Mouse (Mus musculus) adrenal gland, postnatal 10 days (tissue): Measurements from ENCODE around the gene Krt1. TPM values are rescaled to one million over a fixed set of nuclear protein-coding genes. Genes with fewer than 3 reads are reported as not detected.

Experiments
- DNase-seq: peaks from one replicate; pipeline ENCODE4 v3.0.0; 2021; ENCODE audit warnings: mixed read lengths
- long read RNA-seq, 2 experiments: library from polyadenylated mRNA; stranded (forward); transcript quantifications; one replicate each; pipeline ENCODE4 v2.0.0; 2021
- total RNA-seq, 2 experiments: library from RNA; stranded (reverse); gene quantifications; 2 replicates each; pipeline ENCODE4 v1.2.3; 2021

Krt1 gene
- total RNA-seq: under 1 TPM; 0.18 to 0.51 TPM
- long read RNA-seq, experiment 1: 0 reads
- long read RNA-seq, experiment 2: 0 reads

DNA sequence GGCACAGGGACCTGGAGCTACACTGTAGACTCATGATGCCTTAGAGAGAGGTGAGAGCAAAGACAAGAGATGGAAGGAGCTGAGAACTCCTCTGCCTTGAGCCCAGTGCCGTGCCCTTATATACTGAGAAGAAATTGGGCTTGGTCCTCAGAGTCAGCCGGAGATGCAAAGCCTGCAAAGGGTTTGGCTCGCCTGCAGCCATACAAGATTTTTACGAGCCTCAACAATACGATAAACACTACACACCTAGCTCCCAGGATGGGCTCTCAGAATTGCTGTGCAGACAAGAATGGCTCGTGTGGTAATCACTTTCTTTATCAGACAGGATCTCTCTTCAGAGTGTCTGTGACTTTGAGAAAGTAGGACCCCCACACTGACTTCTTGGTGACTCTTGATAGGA is at the start of gene Krt1:
Gene Krt1, minus strand, starts transcription at position 101 of the 400 bp plus-strand sequence.
- DNase-seq: no peak

DNA sequence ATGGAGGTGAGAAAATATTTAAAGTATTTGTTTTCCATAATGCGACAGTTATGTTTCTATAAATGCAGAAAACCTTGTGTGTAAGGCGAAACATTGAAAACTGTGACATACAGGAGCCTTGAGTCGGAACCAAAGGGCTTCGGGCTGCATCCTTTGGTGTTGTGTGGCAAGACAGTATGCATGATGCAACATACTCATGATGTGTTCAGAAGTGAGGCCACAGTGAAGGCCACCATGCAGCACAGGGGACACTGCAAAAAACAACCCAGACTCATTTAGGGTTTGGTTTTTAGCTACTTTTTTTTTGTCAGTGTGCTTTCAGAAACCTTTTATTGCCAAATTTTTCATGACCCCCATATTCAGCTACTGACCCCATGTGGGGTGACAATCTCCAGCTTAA is 44.6 kb upstream of the Krt1 start:
- DNase-seq: peak; percentile 16

DNA sequence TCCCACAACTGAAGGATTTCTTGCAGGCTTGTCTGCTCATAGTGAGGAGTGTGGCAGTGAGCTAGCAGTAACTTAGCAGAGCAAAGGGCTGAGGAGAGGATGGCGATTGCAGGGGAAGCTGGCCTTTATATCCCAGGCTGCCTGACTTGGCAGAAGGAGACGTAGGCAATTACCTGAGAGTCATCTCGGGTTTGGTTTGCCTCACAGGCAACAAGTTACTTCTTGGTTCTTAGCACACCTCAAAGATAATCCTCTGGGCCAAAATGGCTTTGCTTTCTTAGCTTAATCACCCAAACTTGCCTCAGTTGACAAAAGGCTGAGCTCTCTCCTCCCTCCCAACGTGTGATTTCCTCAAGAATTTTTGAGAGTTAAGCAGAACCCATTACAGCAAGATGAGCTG is 42.2 kb upstream of the Krt1 start, which contains the start of gene Krt76:
Gene Krt76, minus strand, starts transcription at position 101 of the 400 bp plus-strand sequence.
- DNase-seq: no peak

DNA sequence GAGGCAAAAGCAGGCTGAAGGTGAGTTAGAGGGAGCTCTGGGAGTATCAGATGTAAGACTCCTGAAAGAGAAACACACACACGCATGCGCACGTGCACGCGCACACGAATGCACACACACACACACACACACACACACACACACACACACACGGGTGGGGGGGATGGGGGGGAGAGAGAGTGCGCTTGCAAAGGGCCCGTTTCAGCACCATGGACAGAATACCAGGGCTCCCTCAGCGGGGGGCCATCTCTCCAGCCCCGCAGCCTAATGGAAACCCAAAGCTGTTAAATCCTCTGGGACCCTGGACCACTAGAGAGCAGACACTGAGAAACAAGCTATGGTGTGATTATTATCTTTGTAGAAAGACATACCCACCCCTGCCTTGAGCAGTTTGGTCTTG is 29.2 kb upstream of the Krt1 start:
- DNase-seq: peak; percentile 38

DNA sequence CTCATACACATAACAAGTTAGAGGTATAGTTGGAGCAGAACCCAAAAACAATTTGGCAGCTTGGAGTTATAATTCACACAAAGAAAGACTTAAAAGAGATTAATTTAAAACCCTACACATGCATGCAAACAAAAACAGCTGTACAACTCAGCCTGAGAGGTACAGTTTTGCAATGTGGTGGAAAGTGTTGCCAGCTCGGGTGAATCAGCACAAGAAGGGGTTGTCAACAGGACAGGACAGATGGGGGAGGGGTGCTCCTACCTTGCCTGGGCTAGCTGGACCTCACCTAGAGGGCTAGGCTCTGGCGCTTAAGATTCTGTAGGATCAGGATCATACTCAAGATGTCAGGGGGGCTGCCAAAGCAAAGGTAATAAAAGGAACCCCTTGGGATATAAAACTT is 27.4 kb upstream of the Krt1 start:
- DNase-seq: peak; percentile 11

DNA sequence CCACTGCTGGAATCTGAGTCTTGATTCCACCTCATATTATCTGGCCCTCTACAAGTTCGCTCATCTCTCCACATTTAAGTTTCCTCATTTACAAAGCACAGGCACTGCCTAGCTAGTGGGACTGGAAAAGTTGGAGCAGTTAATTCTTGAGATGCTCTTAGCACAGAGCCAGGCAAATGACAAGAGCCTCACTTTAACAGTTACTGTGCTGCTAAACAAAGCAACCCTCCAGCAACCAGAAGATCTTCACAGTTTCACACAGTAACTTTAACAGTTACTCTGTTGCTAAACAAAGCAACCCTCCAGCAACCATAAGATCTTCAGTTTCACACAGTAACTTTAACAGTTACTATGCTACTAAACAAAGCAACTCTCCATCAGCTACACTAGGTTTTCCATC is 23.8 kb upstream of the Krt1 start:
- DNase-seq: no peak

DNA sequence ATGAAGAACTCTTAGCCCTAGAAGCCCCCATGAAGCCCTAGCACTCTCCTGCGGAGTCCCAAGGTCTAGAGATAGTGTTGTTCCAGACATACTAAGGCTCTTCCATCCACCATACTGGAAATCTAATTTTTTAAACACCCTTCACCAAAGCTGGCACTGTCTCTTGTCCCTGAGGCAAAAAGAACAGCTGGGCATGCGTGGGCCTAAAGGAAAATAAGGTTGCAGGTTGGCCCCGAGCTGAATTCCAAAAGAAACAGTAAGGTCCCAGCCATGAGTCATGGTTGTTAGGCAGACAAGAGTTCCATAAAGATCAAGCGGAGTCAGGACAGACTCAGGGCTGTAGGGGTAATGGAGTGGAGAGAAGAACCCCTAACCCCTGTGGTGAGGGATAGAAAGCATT is 22.6 kb upstream of the Krt1 start:
- DNase-seq: no peak

DNA sequence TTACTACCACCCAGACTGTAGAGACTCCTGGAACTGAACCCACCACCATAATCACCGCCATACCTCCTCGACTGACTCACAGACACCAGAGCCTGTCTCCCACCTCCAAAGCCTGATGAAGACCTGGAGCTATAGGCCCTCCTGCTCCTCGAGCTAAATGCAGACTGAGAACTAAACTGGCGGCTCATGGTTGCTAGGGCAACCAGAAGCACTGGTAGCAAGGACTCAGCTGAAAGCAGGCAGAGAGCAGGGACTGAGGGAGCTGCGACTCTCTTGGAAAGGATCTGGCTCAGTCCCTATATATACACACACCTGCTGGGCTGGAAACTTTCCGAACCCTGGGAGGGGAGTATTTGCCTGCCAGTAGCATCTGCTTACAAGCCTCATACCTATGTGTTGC is 18.8 kb upstream of the Krt1 start, which contains the start of gene Krt77:
Gene Krt77, minus strand, starts transcription at position 275 of the 400 bp plus-strand sequence.
- no peak for DNase-seq

DNA sequence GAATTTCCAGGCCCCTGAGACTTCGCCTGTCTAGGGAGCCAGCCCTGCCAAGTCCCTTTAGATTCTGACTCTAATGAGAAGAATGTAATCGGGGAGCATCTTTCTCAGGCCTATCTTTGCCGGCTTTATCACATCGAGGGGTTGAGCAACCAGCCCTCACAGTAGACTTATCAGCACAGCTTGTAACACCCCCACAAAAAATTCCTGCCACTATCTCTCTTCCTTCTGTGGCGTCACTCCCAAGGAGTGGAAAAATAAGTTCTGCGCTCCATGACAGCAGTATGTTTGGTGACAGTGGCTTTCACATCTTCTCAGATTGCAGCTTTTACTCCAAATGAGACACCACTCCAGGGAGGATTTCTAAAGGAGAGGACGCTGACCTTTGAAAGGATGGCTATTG is 16.2 kb upstream of the Krt1 start:
- no peak for DNase-seq

DNA sequence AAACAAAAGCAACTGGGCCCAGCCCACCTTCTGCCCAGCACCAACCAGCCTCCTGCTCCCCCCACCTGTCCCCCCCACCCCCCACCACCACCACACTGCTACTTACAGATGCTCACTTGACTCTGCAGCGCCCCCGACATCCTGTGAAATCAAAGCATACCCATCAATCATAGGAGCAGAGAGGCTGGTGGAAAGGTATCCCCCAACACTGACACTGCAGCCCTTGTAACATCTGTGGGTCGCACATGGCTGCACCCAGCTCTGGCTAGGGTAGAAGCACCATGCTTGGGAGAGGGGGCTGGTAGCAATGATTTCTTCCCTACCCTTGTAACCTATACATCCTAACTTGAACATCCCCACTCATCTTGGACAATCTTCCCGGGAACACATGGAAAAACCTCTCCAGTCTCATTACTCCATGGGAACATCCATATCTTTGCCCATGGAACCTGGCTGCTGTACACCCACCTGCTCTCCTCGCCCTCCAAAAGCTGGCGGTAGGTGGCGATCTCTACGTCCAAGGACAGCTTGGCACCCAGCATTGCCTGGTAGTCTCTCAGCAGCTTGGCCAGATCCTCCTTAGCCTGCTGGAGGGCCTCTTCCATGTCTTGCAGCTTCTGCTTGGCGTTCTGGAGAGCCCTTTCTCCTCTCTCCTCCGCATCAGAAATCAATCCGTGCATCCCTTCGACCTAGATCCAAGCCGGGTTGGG is 10.0 kb upstream of the Krt1 start:
- peak; percentile 17 for DNase-seq

DNA sequence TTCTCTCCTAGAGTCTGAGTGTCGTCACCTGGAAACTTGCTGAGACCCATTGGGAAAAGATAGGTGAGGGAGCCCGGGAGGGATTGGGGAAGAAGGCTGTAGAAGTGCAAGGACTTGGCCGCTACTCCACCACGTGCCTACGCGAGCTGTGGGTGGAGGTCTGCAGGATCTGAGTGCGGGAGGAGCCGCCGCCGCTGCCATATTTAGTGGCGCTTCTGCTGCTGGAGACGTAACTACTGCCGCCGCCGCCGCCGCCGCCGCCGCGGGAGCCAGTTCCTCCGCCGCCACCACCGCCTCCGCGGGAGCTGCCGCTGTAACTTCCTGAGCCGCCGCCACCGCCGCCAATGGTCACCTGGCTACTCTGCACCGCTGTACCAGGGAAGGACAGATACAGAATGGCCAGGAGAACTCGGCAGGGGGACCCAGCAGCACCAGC is 9.2 kb upstream of the Krt1 start:
- DNase-seq: peak; percentile 64

DNA sequence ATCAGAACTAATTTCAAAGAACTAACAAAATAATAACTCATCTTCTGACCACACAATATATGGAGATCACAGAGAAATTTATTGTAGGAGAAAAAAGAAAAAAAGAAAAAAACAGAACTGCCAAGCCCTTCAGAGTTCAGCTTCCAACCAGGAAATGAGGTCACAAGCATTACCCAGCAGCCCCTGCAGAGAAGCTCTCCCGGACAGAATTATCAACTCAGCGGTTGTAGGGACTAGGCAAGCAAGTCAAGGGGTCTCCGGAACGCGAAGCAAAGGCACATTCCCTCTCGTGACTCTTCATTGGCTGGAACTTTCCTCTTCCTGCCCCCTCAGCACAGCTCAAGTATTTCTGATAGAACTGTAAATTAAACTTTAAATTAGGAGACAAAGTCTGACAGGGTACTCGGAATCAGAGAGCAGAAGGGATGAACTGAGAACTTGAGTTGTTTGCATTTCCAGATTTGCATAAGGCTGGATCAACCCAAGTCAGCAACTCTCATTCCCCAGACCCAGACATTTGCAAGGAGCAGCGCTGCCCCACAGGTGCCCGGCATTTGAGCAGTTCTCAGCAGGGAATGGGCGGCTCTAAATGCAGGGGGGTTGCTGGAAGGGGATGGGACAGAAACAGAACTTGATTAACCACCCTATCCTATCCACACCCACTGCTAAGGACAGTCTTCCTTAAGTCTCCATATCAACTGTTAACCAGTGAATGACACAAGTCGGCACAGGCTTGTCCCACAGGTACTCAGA is 8.3 kb upstream of the Krt1 start:
- no peak for DNase-seq

DNA sequence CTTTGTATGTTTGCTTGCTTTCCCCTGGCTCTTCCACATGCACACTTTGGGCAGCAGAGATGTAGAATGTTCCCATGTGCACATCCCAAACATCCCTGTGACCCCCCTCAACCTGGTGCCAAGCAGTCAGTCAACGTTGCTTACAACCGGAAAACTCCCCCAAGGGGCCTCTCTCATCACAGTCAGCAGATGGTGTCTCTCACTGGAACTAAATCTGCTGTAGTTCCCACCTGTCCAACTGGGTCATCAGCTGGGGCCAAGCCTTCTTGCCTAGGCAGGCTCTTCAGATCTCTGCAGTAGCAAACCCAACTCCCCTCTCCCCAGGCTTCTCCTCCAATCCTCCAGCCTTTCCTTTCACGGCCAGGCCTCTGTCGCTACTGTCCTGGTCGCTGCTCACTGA is 6.1 kb upstream of the Krt1 start:
- DNase-seq: no peak

DNA sequence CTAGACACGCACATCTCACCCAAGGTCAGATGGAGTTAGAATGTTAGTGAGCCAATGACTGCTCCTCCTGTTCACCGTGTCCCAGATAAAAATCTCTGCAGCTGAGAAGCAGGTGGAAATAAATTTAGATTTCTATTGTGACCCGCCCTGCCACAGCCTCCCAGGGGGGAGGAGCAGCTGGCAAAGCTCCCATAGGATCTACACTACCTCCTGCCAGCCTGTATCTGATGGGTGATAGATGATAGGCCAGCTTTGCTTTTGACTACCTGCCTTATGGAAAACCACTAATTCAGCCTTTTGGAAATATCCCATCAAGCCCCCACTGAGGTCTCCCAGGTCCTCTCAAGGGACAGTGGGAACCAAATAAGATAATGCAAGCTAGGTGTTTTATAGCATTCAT is 5.1 kb upstream of the Krt1 start:
- DNase-seq: no peak

DNA sequence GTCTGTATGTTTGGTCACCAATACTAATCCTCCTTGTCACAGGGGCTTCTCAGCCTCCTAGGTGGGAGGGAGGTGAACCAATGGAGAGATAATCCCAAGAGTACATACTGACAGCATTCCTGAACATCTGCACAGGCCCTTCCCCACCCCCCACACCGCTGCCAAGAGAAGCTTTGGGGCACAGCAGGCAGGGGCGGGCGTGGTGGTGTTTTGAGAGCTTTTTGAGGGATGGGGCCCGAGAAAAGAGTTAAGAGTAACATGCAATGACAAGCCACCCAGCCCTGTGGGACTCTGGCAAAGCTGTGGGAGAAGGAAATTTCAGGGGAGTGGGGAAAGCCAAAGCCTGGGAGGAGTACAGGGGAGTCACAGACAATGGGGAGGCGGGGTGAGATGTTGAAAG is 3.7 kb upstream of the Krt1 start:
- no peak for DNase-seq

DNA sequence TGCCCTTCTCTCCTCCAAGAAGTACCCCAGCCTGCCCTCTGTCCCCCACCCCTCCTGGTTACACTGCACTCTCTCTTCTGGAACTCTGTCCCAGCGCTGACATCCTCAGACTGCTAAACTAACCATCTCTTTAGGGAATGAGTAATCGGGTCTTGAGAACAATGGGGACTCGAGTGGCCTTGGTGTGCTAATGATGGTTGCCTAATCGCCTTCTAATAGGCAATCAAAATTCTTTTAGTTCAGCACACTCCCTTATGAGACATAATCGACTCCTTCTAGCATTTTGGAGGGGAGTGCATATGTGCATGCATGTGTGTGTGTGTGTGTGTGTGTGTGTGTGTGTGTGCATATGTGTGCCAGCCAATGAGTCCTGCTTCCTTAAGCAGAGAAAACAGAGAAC is 2.0 kb upstream of the Krt1 start:
- DNase-seq: no peak

DNA sequence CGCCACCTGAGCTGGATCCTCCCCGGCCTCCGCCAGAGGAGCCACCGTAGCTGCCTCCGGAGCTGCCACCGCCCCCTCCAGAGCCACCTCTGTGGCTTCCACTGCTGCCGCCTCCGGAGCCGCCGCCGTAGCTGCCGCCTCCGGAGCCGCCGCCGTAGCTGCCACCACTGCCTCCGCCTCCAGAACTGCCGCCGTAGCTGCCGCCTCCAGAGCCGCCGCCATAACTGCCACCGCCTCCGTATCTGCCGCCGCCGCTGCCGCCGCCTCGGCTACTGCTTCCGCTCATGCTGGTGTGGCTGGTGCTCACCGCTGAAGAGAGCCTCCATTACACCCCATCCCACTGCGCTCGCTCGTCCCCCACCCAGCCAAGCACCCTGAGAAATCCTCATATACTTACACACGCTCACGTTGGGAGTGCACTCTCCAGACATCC is 4.6 kb downstream of the Krt1 start:
- DNase-seq: peak; percentile 65

DNA sequence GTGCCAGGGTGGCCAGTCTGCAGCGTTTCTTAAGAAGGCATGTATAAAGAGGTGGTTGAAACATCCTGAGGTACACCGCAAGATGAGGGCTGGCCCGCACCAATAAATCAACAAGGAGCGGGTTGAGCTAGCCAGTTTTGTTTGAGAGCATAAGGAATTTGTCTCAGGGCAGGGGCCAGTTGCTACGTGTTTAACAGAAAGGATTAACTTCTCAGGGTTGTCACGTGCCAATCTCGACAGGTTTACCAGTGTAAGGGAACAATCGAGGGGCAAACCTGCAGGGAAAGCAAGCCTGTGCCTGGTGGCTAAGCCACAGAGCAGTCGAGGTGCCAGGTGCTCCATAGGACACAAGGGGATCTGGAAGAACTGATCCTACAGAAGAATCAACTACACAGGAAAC is 7.4 kb downstream of the Krt1 start:
- DNase-seq: no peak

DNA sequence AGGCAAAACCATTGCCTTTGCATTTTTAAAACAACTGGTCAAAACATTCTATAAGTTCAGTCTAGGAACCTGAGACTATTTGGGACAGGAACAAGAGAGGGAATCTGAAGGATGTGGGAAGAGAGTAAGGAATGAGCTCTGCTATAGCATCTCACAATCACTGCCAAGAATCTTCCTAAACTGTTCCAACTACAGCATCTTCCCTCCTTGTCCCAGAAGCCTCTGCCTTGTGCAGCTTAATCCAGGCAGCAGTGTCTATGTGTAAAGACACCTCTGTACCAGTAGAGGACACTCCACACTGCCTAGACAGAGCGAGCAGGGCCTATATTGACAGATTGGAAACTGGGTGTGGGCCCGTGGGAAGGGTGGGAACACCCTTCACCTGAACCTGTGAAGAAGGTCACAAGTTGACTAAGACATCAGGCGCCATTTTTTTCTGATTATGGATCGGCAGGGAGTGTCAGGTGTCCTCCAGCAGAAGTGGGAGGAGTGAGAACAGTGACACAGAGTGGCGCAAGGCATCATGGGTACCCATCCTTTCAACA is 15.7 kb downstream of the Krt1 start:
- no peak for DNase-seq

DNA sequence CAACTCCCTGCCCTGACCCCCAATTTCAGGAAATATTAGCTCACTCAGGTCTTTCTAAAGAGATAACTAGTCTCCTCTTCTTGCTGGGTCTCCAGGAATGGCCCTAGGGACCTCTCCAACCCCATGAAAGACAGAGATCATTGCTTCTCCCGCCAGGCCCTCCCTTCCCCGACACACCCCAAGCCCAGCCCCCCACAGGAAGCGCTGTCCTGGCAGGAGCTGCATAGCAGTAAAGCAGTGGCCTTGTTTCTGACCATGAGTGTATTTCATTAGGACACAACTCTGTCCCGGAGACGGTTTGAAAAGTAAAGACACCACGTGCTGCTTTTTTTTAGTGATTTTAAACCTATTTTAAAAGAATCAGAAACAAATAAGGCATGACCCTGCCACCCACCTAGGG is 17.5 kb downstream of the Krt1 start:
- peak; percentile 62 for DNase-seq

DNA sequence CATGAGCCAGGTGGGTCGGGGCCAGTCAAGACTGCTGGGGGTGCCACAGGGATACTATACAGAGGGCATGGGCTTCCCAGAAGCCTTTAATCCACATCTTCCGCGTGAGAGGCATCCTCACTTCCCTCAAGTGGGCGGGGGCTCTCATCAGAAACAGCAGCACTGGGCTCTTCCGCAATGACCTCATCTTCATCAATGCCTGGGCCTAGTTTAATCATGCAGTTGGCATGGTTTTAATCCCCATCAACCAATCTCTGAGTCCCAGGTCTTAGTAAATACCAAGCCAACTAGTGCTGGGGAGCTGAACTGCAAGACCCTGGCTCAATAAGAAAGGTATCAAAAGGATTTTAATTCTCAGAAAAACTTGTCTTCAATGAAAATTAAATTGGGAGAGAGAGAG is 21.2 kb downstream of the Krt1 start:
- no peak for DNase-seq

DNA sequence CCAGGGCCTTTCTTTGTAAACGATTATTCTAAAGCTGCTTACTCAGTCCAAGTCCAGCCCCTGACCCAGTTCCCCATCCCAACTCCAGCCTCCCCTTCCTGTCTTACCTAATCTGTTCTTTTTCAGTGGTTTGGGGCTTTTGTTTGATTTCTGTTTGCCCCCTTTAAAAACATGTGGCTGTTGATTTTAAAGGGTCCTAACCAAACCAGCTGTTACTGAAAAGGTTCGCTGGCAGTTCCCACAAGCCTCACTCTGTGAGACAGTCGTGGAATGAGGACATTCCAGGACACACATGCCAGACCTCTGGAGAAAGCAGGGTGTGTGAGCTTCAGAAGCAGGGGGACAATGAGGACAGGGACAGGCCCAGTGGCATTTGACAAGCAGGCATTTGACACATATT is 28.8 kb downstream of the Krt1 start:
- DNase-seq: no peak

DNA sequence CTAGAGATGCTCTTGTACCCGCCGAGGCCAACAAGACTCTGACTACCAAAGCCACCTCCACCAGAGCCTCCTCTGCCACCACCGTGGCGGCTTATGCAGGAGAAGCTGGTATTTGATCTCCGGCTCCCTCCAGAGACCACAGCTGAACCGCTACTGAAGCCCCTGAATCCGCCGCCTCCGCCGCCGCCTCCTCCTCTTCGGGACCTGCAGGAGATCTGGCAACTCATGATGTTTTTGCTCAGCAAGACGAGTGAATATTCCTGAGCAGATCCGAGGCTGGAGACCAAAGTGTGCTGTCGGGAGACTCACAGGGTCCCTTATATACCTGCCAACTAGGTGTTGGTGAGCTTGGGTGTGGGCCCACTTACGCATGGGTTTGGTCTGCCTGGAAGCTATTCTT is 32.7 kb downstream of the Krt1 start, which contains the start of gene Krt2:
Gene Krt2, minus strand, starts transcription at position 295 of the 400 bp plus-strand sequence.
- DNase-seq: no peak
